Mouse (Mus musculus) adrenal gland, adult 8-10 months (tissue): ENCODE data around the gene Gm49318. TPM values are rescaled to one million over a fixed set of nuclear protein-coding genes. Genes with fewer than 3 reads are reported as not detected.

Source experiments
- DNase-seq: peaks from one replicate; pipeline ENCODE4 v3.0.0; 2022
- total RNA-seq, 4 experiments: library from RNA; stranded (reverse); gene quantifications; 2 replicates each; pipeline ENCODE4 v1.2.4; 2022

Gene Gm49318
- total RNA-seq, 4 experiments from 2014 or later: 0.73 TPM; not detected in 3

- DNase-seq: no peak
Measured at GRCm38 (mm10) chr9:22069881-22070553, 1.0 kb downstream of the Gm49318 start.

- DNase-seq: no peak
Measured at GRCm38 (mm10) chr9:22067195-22067594, 3.9 kb downstream of the Gm49318 start.

- DNase-seq: no peak
Measured at GRCm38 (mm10) chr9:22066433-22066832, 4.6 kb downstream of the Gm49318 start.

GRCm38 (mm10) chr9:22065642-22066041, 5.4 kb downstream of the Gm49318 start:
- no peak for DNase-seq

- DNase-seq: no peak
Measured at GRCm38 (mm10) chr9:22064341-22064740, 6.7 kb downstream of the Gm49318 start.

GRCm38 (mm10) chr9:22061339-22061738, 9.7 kb downstream of the Gm49318 start:
- no peak for DNase-seq

GRCm38 (mm10) chr9:22058011-22058424, 13.0 kb downstream of the Gm49318 start:
- no peak for DNase-seq

GRCm38 (mm10) chr9:22057031-22057517, 14.0 kb downstream of the Gm49318 start:
- no peak for DNase-seq

GRCm38 (mm10) chr9:22056303-22056910, 14.7 kb downstream of the Gm49318 start:
- DNase-seq: no peak

- no peak for DNase-seq
Measured at GRCm38 (mm10) chr9:22055713-22056112, 15.3 kb downstream of the Gm49318 start.

GRCm38 (mm10) chr9:22054411-22055076, 16.5 kb downstream of the Gm49318 start:
- DNase-seq: peak; percentile 73

GRCm38 (mm10) chr9:22053657-22054056, 17.4 kb downstream of the Gm49318 start:
- DNase-seq: no peak

- no peak for DNase-seq
Measured at GRCm38 (mm10) chr9:22051958-22052254, 19.2 kb downstream of the Gm49318 start, which contains the start of gene Elavl3. Elavl3 (minus strand) TSS chr9:22052023.

- DNase-seq: no peak
Measured at GRCm38 (mm10) chr9:22051161-22051957, 19.7 kb downstream of the Gm49318 start.

- peak; percentile 40 for DNase-seq
Measured at GRCm38 (mm10) chr9:22050351-22050889, 20.6 kb downstream of the Gm49318 start.

GRCm38 (mm10) chr9:22049721-22050270, 21.3 kb downstream of the Gm49318 start:
- DNase-seq: no peak

- DNase-seq: no peak
Measured at GRCm38 (mm10) chr9:22049315-22049714, 21.7 kb downstream of the Gm49318 start.

GRCm38 (mm10) chr9:22047329-22047728, 23.7 kb downstream of the Gm49318 start:
- DNase-seq: no peak

- no peak for DNase-seq
Measured at GRCm38 (mm10) chr9:22041832-22042231, 29.2 kb downstream of the Gm49318 start.

- DNase-seq: no peak
Measured at GRCm38 (mm10) chr9:22037826-22038225, 33.2 kb downstream of the Gm49318 start.

GRCm38 (mm10) chr9:22035300-22036044, 35.6 kb downstream of the Gm49318 start:
- DNase-seq: no peak
